ENCODE assay signal across 8 mouse cellular contexts in genomic region chr7:70353151-70353550, GRCm38 (mm10). TPM values are rescaled to one million over a fixed set of nuclear protein-coding genes. Genes with fewer than 3 reads are reported as not detected.
DNase-seq lines count a peak whose midpoint lies in the region; ATAC-seq and TF ChIP-seq lines count a peak whose summit lies in the region.

No protein-coding gene starts in this region.

- ATAC-seq in heart, embryonic 14.5 days (ENCODE audit: insufficient number of reproducible peaks, insufficient read depth, low FRiP score, low read depth), result no peak
- no peak for ATAC-seq in kidney, embryonic 15.5 days (replicated peaks; ENCODE audit: low FRiP score)
- ATAC-seq in midbrain, postnatal 0 days (ENCODE audit: low FRiP score), result no peak

- H3K9me3 ChIP-seq in heart, embryonic 14.5 days (ENCODE audit: control insufficient read depth, low read length), result no peaks in the 10 kb centered on the region
- no peaks in the 10 kb centered on the region for H3K9me3 ChIP-seq in forebrain, embryonic 10.5 days
- H3K9me3 ChIP-seq in kidney, embryonic 15.5 days (replicated peaks), result no peaks in the 10 kb centered on the region
- no peaks in the 10 kb centered on the region for H3K9me3 ChIP-seq in midbrain, postnatal 0 days (ENCODE audit: low read length)

- H3K36me3 ChIP-seq in heart, embryonic 14.5 days (ENCODE audit: control insufficient read depth, insufficient read depth, low read length), result peaks cover 8% of the 10 kb centered on the region; the same call in 1 of the 2 replicates
- peaks cover 49% of the 10 kb centered on the region for H3K36me3 ChIP-seq in forebrain, embryonic 10.5 days (replicated peaks)
- H3K36me3 ChIP-seq in kidney, embryonic 15.5 days, result peaks cover 35% of the 10 kb centered on the region
- no peaks in the 10 kb centered on the region for H3K36me3 ChIP-seq in midbrain, postnatal 0 days (ENCODE audit: insufficient read depth, low read length)

- H3K4me3 ChIP-seq in heart, embryonic 14.5 days (ENCODE audit: control insufficient read depth in 1 of 2, insufficient read depth in 1 of 2, low read depth in 1 of 2, low read length in 2 of 2), result 0 out of 4 replicates have a peak overlapping the region, but pooled peaks of 1 of the 2 experiments have one; percentile 62
- peak overlapping the region; percentile 84 for H3K4me3 ChIP-seq in forebrain, embryonic 10.5 days
- peak overlapping the region; percentile 58 for H3K4me3 ChIP-seq in kidney, embryonic 15.5 days (replicated peaks)
- peak overlapping the region; percentile 47; the same call in 1 of the 2 replicates for H3K4me3 ChIP-seq in midbrain, postnatal 0 days (ENCODE audit: low read depth, low read length)

- peaks cover 61% of the 10 kb centered on the region for H3K27me3 ChIP-seq in heart, embryonic 14.5 days (ENCODE audit: control insufficient read depth, insufficient read depth, low read length)
- H3K27me3 ChIP-seq in forebrain, embryonic 10.5 days (ENCODE audit: poor library complexity, severe bottlenecking), result peaks cover 89% of the 10 kb centered on the region
- no peaks in the 10 kb centered on the region for H3K27me3 ChIP-seq in kidney, embryonic 15.5 days
- H3K27me3 ChIP-seq in midbrain, postnatal 0 days (ENCODE audit: insufficient read depth, low read length), result peaks cover 32% of the 10 kb centered on the region

- no peak for TF ChIP-seq CTCF in midbrain, postnatal 0 days (IDR thresholded peaks at IDR 0.05)

- H3K4me1 ChIP-seq in heart, embryonic 14.5 days (ENCODE audit: control insufficient read depth in 2 of 2, insufficient read depth in 2 of 2, low read length in 2 of 2), result peaks cover 7 to 11% of the 10 kb centered on the region in 2 experiments
- peaks cover 93% of the 10 kb centered on the region for H3K4me1 ChIP-seq in forebrain, embryonic 10.5 days
- H3K4me1 ChIP-seq in kidney, embryonic 15.5 days, result peaks cover 36% of the 10 kb centered on the region
- H3K4me1 ChIP-seq in midbrain, postnatal 0 days (ENCODE audit: insufficient read depth, low read length), result no peaks in the 10 kb centered on the region

- 33% methylated on average over 4 of the region's 4 CpGs for WGBS in heart, embryonic 14.5 days
- WGBS in forebrain, embryonic 10.5 days, result 5% methylated on average over 4 of the region's 4 CpGs
- 8% methylated on average over 4 of the region's 4 CpGs for WGBS in kidney, embryonic 15.5 days
- WGBS in midbrain, postnatal 0 days, result 12% methylated on average over 4 of the region's 4 CpGs

- H3K9ac ChIP-seq in heart, embryonic 14.5 days (ENCODE audit: low read length), result peak overlapping the region; percentile 44; the same call in 1 of the 2 replicates
- peak overlapping the region; percentile 75 for H3K9ac ChIP-seq in kidney, embryonic 15.5 days
- no peak overlapping the region for H3K9ac ChIP-seq in midbrain, postnatal 0 days (replicated peaks; ENCODE audit: low read length, poor library complexity, severe bottlenecking)

- DNase-seq in heart, postnatal 4 days, result no peak
- DNase-seq in forebrain, embryonic 10.5 days (ENCODE audit: extremely low spot score, low spot score), result peak; percentile 24
- no peak for DNase-seq in midbrain, postnatal 0 days (ENCODE audit: low spot score)
- DNase-seq in yolk sac, embryonic 10.5 days (ENCODE audit: low spot score), result no peak
- no peak for DNase-seq in right cerebral cortex, postnatal 10 days (ENCODE audit: low spot score in 2 of 2)
- no peak for DNase-seq in gastrocnemius, postnatal 25 days

- peak overlapping the region; percentile 90 for H3K4me2 ChIP-seq in heart, embryonic 14.5 days (ENCODE audit: low read length)
- H3K4me2 ChIP-seq in kidney, embryonic 15.5 days, result peak overlapping the region; percentile 73
- peak overlapping the region; percentile 65 for H3K4me2 ChIP-seq in midbrain, postnatal 0 days (ENCODE audit: low read depth, low read length, poor library complexity, severe bottlenecking)

- H3K27ac ChIP-seq in heart, embryonic 14.5 days (replicated peaks in 1 of 2; ENCODE audit: control insufficient read depth in 1 of 2, insufficient read depth in 1 of 2, low read depth in 2 of 2, low read length in 2 of 2), result no peak overlapping the region
- H3K27ac ChIP-seq in forebrain, embryonic 10.5 days, result peak overlapping the region; percentile 98
- peak overlapping the region; percentile 94; the same call in 1 of the 2 replicates for H3K27ac ChIP-seq in kidney, embryonic 15.5 days
- H3K27ac ChIP-seq in midbrain, postnatal 0 days (ENCODE audit: low read depth, low read length), result no peak overlapping the region

RNA-seq across cellular contexts. Expression of gene Nr2f2, which starts 13.4 kb away (rescaled TPM):
- polyA plus RNA-seq in heart, embryonic 14.5 days (2014; fragmentation: Nextera tagmentation; extraction: Ambion mirVana), result 28.3 and 32.5 TPM in 2 replicates
- total RNA-seq in heart, postnatal 4 days (2021), result 10 to 100 TPM; 34.3 to 35.0 TPM
- polyA plus RNA-seq in forebrain, embryonic 10.5 days (2016; fragmentation: Nextera tagmentation; extraction: Ambion mirVana), result 82.3 and 82.7 TPM in 2 replicates
- 230 and 240 TPM in 2 replicates for polyA plus RNA-seq in kidney, embryonic 15.5 days (2015; fragmentation: Nextera tagmentation; extraction: Ambion mirVana)
- total RNA-seq in midbrain, postnatal 0 days (2014; rRNA removed), result 38.9 and 43.2 TPM in 2 replicates
- 65.4 and 81.6 TPM in 2 replicates for polyA plus RNA-seq in midbrain, postnatal 0 days (2015; fragmentation: Nextera tagmentation; extraction: Ambion mirVana)
- 10 to 100 TPM; 15.1 to 21.7 TPM for total RNA-seq in gastrocnemius, postnatal 25 days (2021)

Comparison
In these comparisons a context has a peak if more than half of its experiments do, and no peak if none do; other contexts are left out.
1. H3K27ac ChIP-seq: peak in forebrain, embryonic 10.5 days (single experiment) and kidney, embryonic 15.5 days (single experiment); none in heart, embryonic 14.5 days (0 of 2) and midbrain, postnatal 0 days (single experiment).
2. Peak in every context shown above with its lines, with median percentiles within 50 percentile points of each other: H3K4me2 ChIP-seq.